Mouse (Mus musculus) Patski (cell line): ENCODE measurements at regions not wholly inside any gene's neighbourhood (a gene's known extent, or its start where the extent isn't known, plus 50 kb on each side); places are given as distances from the start of the nearest gene placed in this dataset.
"Not testable (repeated sequence)": the region's sequence is repeated elsewhere in the genome, so short reads cannot be mapped to it uniquely, and the experiment has no call there.

Experiments used
- ATAC-seq: fragments of 100-300 bp; one replicate; pipeline ENCODE4 v1.8.0; 2021
- CTCF ChIA-PET: fragments of 350-600 bp; sonication (Branson Sonifier 250); formaldehyde crosslinking; loops from one replicate; lab custom pipeline; 2022; ENCODE audit warnings: inconsistent platforms; lab: Charles Lee
- POLR2A ChIA-PET: fragments of 350-600 bp; sonication (Branson Sonifier 250); formaldehyde crosslinking; loops from one replicate; lab custom pipeline; 2022; ENCODE audit warnings: antibody characterized with exemption, inconsistent platforms; lab: Charles Lee
- DNase-seq: peaks from one replicate; pipeline ENCODE4 v3.0.0-alpha.2; 2011; ENCODE audit warnings: low read depth, low spot score
- H3K27me3 ChIP-seq: fragments of 371-371 bp; one replicate; pipeline ENCODE4 v1.5.1; 2021
- CTCF ChIP-seq: fragments of 100-300 bp; IDR thresholded peaks from one replicate; pipeline ENCODE4 v1.5.1; 2021
- in situ Hi-C: fragments of 300-500 bp; cut with MboI; formaldehyde crosslinking; loops from 3 replicates; pipeline ENCODE4 v1.11.1; 2018; ENCODE audit warnings: low pct_unique_long_range_greater_than_20kb, mixed read lengths

DNA sequence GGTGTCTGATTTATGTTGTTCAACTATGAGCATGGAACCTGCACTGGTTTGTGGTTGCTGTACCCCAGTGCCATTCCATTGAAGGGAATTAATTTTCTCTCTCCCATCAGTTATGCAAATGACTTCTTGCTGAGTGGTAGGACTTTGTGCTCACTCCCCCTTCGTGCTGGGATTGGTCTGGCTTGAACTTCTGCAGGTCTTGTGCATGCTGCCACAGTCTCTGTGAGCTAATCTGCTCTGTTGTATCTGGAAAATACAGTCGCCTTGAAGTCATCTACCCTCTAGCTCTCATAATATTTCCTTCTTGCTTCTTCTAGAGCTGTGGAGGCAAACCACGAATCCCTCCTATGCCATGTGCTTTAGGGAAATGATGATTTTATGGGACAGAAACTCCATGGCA, 243.6 kb upstream of the Dpp6 start:
- TF ChIP-seq CTCF, result no peak
- CTCF ChIA-PET, result no interaction called here
- in situ Hi-C loops, result no loop called here
- no peak for ATAC-seq
- no peak for DNase-seq
- POLR2A ChIA-PET, result no interaction called here
- H3K27me3 ChIP-seq, result no peaks in the 10 kb centered on the region

DNA sequence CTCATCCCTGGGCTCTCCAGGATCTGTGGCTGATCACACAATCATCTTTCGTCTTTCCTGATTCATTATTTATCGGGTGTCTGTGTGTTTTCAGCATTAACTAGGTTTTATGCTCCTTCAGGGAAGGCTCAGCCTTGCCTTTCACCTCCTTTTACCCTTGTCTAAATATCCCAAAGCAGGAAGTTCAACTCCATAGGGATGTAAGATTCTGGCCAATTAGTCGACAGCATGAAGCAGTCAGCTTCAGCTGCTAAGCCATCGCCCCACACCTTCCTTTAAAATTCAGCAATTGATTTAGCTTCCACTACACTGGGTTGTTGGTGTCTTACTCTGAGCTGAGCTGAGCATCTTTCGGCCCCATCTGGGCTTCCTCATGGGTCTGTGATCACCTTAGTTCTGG, 230.9 kb upstream of the Dpp6 start:
- ChIA-PET POLR2A (no interaction called here), CTCF (no interaction called here)
- TF ChIP-seq CTCF, result no peak
- H3K27me3 ChIP-seq, result no peaks in the 10 kb centered on the region
- in situ Hi-C loops, result no loop called here
- ATAC-seq (no peak), DNase-seq (no peak)

DNA sequence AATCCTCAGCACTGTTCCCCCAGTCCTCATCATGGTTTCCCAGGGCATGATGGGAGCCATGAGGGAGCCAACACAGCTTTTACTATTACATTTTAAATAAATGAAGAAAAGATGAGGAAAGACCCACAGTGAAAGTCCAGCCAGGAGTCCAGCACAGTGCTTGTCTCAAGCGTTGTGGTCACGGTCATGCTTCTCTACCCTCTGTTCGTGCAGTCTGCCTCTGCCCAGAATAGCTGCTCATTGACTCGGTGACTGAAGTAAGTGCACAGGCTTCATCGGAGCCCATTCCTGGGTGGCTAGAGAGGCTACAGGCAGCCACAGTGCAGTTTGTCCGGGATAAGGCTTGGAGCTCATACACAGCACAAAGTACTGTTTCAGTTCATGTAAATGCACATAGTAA, 226.1 kb upstream of the Dpp6 start:
- ATAC-seq, result no peak
- CTCF ChIA-PET, result no interaction called here
- DNase-seq, result no peak
- POLR2A ChIA-PET, result no interaction called here
- TF ChIP-seq CTCF, result no peak
- in situ Hi-C loops, result no loop called here
- no peaks in the 10 kb centered on the region for H3K27me3 ChIP-seq

- in situ Hi-C loops, result no loop called here
- TF ChIP-seq CTCF, result no peak
- ChIA-PET POLR2A (no interaction called here), CTCF (no interaction called here)
- ATAC-seq (no peak), DNase-seq (no peak)
- no peaks in the 10 kb centered on the region for H3K27me3 ChIP-seq
Observed at GRCm38 (mm10) chr5:26592341-26592740, 224.7 kb upstream of the Dpp6 start.

- in situ Hi-C loops, result no loop called here
- ChIA-PET CTCF (no interaction called here), POLR2A (no interaction called here)
- ATAC-seq (no peak), DNase-seq (no peak)
- H3K27me3 ChIP-seq, result no peaks in the 10 kb centered on the region
- TF ChIP-seq CTCF, result no peak
Observed at GRCm38 (mm10) chr5:26597991-26598390, 219.0 kb upstream of the Dpp6 start.

- CTCF ChIA-PET, result no interaction called here
- DNase-seq (no peak), ATAC-seq (no peak)
- no peak for TF ChIP-seq CTCF
- in situ Hi-C loops, result no loop called here
- POLR2A ChIA-PET, result no interaction called here
- H3K27me3 ChIP-seq, result no peaks in the 10 kb centered on the region
Observed at GRCm38 (mm10) chr5:26619272-26619671, 197.7 kb upstream of the Dpp6 start.

GRCm38 (mm10) chr5:26622116-26622515, 194.9 kb upstream of the Dpp6 start:
- ChIA-PET CTCF (no interaction called here), POLR2A (no interaction called here)
- TF ChIP-seq CTCF, result no peak
- ATAC-seq (no peak), DNase-seq (no peak)
- in situ Hi-C loops, result no loop called here
- no peaks in the 10 kb centered on the region for H3K27me3 ChIP-seq

DNA sequence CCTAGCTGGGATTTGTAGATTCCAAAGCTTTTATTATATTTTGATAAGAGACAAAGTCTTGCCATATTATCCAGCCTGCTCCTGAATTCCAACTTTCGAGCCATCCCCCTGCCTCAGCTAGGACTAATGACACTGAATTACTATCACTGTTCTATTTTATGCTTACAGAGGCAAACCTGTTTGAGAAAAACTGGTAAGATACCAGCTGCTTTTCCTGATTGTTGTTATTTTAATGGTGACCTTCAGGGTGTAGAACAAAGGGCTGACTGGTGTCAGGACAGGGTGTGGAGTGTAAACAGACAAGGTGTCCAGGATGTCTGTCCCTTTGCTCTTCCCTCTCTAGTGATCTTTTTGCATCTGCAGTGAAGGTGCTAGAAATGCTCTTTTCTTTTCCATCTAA, 145.5 kb upstream of the Dpp6 start:
- no peak for DNase-seq
- H3K27me3 ChIP-seq, result no peaks in the 10 kb centered on the region
- no peak for ATAC-seq
- ChIA-PET POLR2A (no interaction called here), CTCF (no interaction called here)
- in situ Hi-C loops, result no loop called here
- no peak for TF ChIP-seq CTCF

DNA sequence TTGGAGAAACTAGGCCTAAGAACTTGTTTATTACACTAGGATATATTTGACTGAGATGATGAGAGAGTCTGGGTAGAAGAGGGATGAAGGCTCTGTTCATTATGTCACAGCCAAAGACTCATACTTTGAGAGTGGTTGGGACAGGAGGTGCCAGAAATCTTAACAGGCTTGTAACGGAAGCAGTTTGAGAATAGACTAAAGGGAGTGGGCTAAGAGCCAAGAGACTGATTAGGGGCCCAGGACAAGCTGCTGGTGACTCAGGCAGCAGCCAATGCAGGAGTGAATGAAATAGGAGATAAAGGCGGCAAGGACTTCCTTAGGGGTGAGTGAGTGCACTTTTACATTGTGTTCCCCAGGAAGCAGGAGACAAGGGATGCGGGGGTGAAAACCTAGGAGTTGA, 127.2 kb upstream of the Dpp6 start:
- TF ChIP-seq CTCF, result no peak
- in situ Hi-C loops, result no loop called here
- H3K27me3 ChIP-seq, result no peaks in the 10 kb centered on the region
- DNase-seq (no peak), ATAC-seq (no peak)
- CTCF ChIA-PET, result no interaction called here
- POLR2A ChIA-PET, result no interaction called here

- POLR2A ChIA-PET, result no interaction called here
- TF ChIP-seq CTCF, result no peak
- CTCF ChIA-PET, result no interaction called here
- in situ Hi-C loops, result no loop called here
- ATAC-seq (no peak), DNase-seq (no peak)
- no peaks in the 10 kb centered on the region for H3K27me3 ChIP-seq
Observed at GRCm38 (mm10) chr5:26691121-26691520, 125.9 kb upstream of the Dpp6 start.

DNA sequence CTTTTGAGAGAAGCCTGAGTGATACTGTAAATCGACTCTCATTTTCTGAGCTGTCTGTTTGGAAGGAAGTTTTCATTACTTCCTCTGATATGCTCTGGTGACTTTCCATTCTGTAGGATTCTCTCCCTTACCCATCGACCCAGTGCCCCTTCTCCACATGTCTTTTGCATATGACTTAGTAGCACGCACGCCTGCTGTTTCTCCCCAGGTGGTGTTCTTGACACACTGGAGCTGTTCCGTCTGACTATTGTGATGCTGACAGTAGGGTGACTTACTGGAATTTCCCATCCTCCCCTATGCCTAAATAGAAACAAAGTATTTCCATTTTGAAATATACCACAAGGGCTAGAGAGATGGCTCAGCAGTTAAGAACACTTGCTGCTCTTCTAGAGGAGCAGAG, 125.0 kb upstream of the Dpp6 start:
- H3K27me3 ChIP-seq, result no peaks in the 10 kb centered on the region
- ATAC-seq (no peak), DNase-seq (no peak)
- CTCF ChIA-PET, result interaction anchor here (1.0 kb wide), 1 partner anchor 18 kb away, joined by 3 read pairs; no protein-coding TSS in a partner anchor
- in situ Hi-C loops, result no loop called here
- TF ChIP-seq CTCF, result no peak
- POLR2A ChIA-PET, result no interaction called here

- DNase-seq, H3K27me3 ChIP-seq, in situ Hi-C loops, POLR2A ChIA-PET, ATAC-seq: not testable (repeated sequence)
- CTCF ChIA-PET, result interaction anchor here (1.1 to 1.2 kb wide), 2 partner anchors 15 to 109 kb away, joined by 3 read pairs; no protein-coding TSS in a partner anchor
Observed at GRCm38 (mm10) chr5:26703621-26704020, 113.4 kb upstream of the Dpp6 start.
